Mouse (Mus musculus): Measurements from ENCODE around the gene Il6. TPM values are rescaled to one million over a fixed set of nuclear protein-coding genes. Genes with fewer than 3 reads are reported as not detected.
"Not testable (repeated sequence)": the region's sequence is repeated elsewhere in the genome, so short reads cannot be mapped to it uniquely, and the experiment has no call there.

Gene Il6
- polyA plus RNA-seq, 1 experiment from 2014 or later, result not detected

GRCm38 (mm10) chr5:30039324-30039723 is 26.4 kb downstream of the Il6 start:
- not testable (repeated sequence) for H3K4me1 ChIP-seq; ATAC-seq (replicated peaks); H3K9me3 ChIP-seq; H3K27me3 ChIP-seq (replicated peaks); H3K4me2 ChIP-seq; H3K36me3 ChIP-seq (replicated peaks); H3K9ac ChIP-seq; H3K27ac ChIP-seq; H3K4me3 ChIP-seq
- 93% methylated on average over 5 of the region's 5 CpGs for WGBS

DNA sequence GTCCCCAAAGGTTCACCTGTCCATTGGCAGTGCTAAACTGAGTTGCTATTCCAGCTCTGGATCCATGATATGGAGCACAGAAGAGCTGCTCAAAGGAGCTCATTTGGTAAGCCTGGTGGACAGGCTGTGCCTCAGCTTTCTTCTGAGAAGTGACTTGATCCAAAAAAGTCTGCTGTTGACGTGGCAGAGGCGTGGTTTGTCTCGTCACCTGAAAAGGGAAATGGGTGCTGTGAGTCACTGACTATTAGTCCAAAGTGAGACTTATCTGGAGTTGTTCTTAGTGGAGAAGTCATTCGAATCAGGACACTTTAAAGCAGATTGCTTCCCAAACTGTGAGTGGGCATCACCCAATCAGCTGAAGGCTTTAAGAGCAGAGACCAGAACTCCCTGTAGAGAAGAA is 26.9 kb downstream of the Il6 start:
- H3K27ac ChIP-seq; H3K4me2 ChIP-seq; H3K36me3 ChIP-seq (replicated peaks); H3K4me1 ChIP-seq; H3K4me3 ChIP-seq; H3K9ac ChIP-seq; ATAC-seq (replicated peaks); H3K9me3 ChIP-seq; H3K27me3 ChIP-seq (replicated peaks): not testable (repeated sequence)
- 89% methylated on average over 4 of the region's 4 CpGs for WGBS

GRCm38 (mm10) chr5:30058216-30058731 is 45.4 kb downstream of the Il6 start:
- Histone ChIP-seq H3K4me1 (no peaks in the 10 kb centered on the region), H3K9me3 (no peaks in the 10 kb centered on the region), H3K4me3 (no peak overlapping the region), H3K27ac (no peak overlapping the region), H3K4me2 (no peak overlapping the region), H3K36me3 (replicated peaks) (peaks cover 13% of the 10 kb centered on the region), H3K9ac (no peak overlapping the region), H3K27me3 (replicated peaks) (no peaks in the 10 kb centered on the region)
- ATAC-seq (replicated peaks), result no peak
- 42% methylated on average over 6 of the region's 6 CpGs for WGBS

- not testable (repeated sequence) for H3K4me1 ChIP-seq; H3K27me3 ChIP-seq (replicated peaks); H3K27ac ChIP-seq; H3K4me2 ChIP-seq; H3K9me3 ChIP-seq; H3K9ac ChIP-seq; H3K4me3 ChIP-seq; ATAC-seq (replicated peaks)
- H3K36me3 ChIP-seq (replicated peaks), result peaks cover 18% of the 10 kb centered on the region
- 55% methylated on average over 5 of the region's 5 CpGs for WGBS
Observed at GRCm38 (mm10) chr5:30059607-30060006, 46.7 kb downstream of the Il6 start.

GRCm38 (mm10) chr5:30067726-30068125 is 54.8 kb downstream of the Il6 start:
- WGBS, result 83% methylated on average over 6 of the region's 6 CpGs
- no peak overlapping the region for H3K4me2 ChIP-seq
- no peak overlapping the region for H3K27ac ChIP-seq
- H3K9ac ChIP-seq, result no peak overlapping the region
- peaks cover 7% of the 10 kb centered on the region for H3K4me1 ChIP-seq
- H3K4me3 ChIP-seq, result no peak overlapping the region
- ATAC-seq (replicated peaks), result no peak
- peaks cover 12% of the 10 kb centered on the region; the same call in 1 of the 2 replicates for H3K36me3 ChIP-seq (replicated peaks)
- no peaks in the 10 kb centered on the region for H3K27me3 ChIP-seq (replicated peaks)
- H3K9me3 ChIP-seq, result no peaks in the 10 kb centered on the region

Other genes starting within 250 kb of the Il6 start
- 37.8 and 45.6 TPM in 2 replicates for gene Tyms, start 60.5 kb downstream of the Il6 start, polyA plus RNA-seq (2015; fragmentation: Nextera tagmentation; extraction: Ambion mirVana)
- gene Garem2, start 92.0 kb downstream of the Il6 start, polyA plus RNA-seq (2015; fragmentation: Nextera tagmentation; extraction: Ambion mirVana), result 10.4 and 13.6 TPM in 2 replicates
- 3.1 and 3.9 TPM in 2 replicates for gene 3110082J24Rik, start 93.0 kb downstream of the Il6 start, polyA plus RNA-seq (2015; fragmentation: Nextera tagmentation; extraction: Ambion mirVana)
- gene Hadha, start 142.0 kb downstream of the Il6 start, polyA plus RNA-seq (2015; fragmentation: Nextera tagmentation; extraction: Ambion mirVana), result 69.3 and 69.9 TPM in 2 replicates
- gene Hadhb, start 142.1 kb downstream of the Il6 start, polyA plus RNA-seq (2015; fragmentation: Nextera tagmentation; extraction: Ambion mirVana), result 49.6 and 55.7 TPM in 2 replicates
- not detected in 2 replicates for gene Adgrf3, start 192.6 kb downstream of the Il6 start, polyA plus RNA-seq (2015; fragmentation: Nextera tagmentation; extraction: Ambion mirVana)
- 28.0 and 31.1 TPM in 2 replicates for gene Selenoi, start 219.5 kb downstream of the Il6 start, polyA plus RNA-seq (2015; fragmentation: Nextera tagmentation; extraction: Ambion mirVana)